Mouse (Mus musculus) C2C12 (cell line): Measurements from ENCODE around the gene Gm27029. TPM values are rescaled to one million over a fixed set of nuclear protein-coding genes. Genes with fewer than 3 reads are reported as not detected.

Experiments used
- H3K27me3 ChIP-seq: one replicate; pipeline ENCODE4 v1.6.1; 2011; ENCODE audit not compliant: control insufficient read depth, insufficient read depth, insufficient read length
- H3K36me3 ChIP-seq: one replicate; pipeline ENCODE4 v1.6.1; 2011; ENCODE audit not compliant: control insufficient read depth, insufficient read depth
- H3K4me3 ChIP-seq: one replicate; pipeline ENCODE4 v1.5.1; 2011; ENCODE audit warnings: mild to moderate bottlenecking, control low read depth; ENCODE audit not compliant: poor library complexity, insufficient read depth, severe bottlenecking
- H3K79me2 ChIP-seq: one replicate; pipeline ENCODE4 v1.6.1; 2011; ENCODE audit not compliant: control insufficient read depth, insufficient read depth
- H3K79me3 ChIP-seq: one replicate; pipeline ENCODE4 v1.6.1; 2011; ENCODE audit warnings: low read depth, control low read depth
- H3ac ChIP-seq: one replicate; pipeline ENCODE3; 2011; ENCODE audit warnings: low read depth; ENCODE audit not compliant: control insufficient read depth, insufficient read length
- CEBPB ChIP-seq: IDR thresholded peaks from one replicate; pipeline ENCODE4 v1.6.1; 2011; ENCODE audit warnings: low read depth, mild to moderate bottlenecking, control low read depth, moderate library complexity
- CTCF ChIP-seq: IDR thresholded peaks from one replicate; pipeline ENCODE4 v1.5.1; 2011; ENCODE audit not compliant: control insufficient read depth, insufficient read depth, insufficient read length
- FOSL1 ChIP-seq: IDR thresholded peaks from one replicate; pipeline ENCODE4 v1.8.0; 2011; ENCODE audit warnings: mild to moderate bottlenecking, low read length; ENCODE audit not compliant: poor library complexity, insufficient read depth, severe bottlenecking
- MAX ChIP-seq: IDR thresholded peaks from one replicate; pipeline ENCODE4 v1.6.1; 2011; ENCODE audit warnings: mild to moderate bottlenecking, control low read depth
- MYOD1 ChIP-seq: IDR thresholded peaks from one replicate; pipeline ENCODE4 v1.6.1; 2011; ENCODE audit warnings: low read depth; ENCODE audit not compliant: control insufficient read depth, insufficient read length
- MYOG ChIP-seq: IDR thresholded peaks from one replicate; pipeline ENCODE4 v1.6.1; 2011; ENCODE audit not compliant: control insufficient read depth, insufficient read length; ENCODE audit errors: extremely low read depth
- USF1 ChIP-seq: IDR thresholded peaks from one replicate; pipeline ENCODE4 v1.6.1; 2011; ENCODE audit warnings: low read depth, mild to moderate bottlenecking, control low read depth, moderate library complexity
- polyA plus RNA-seq: library from polyadenylated mRNA; unstranded; fragments of >200 nt; fragmentation: generic; extraction: Trizol; gene quantifications from one replicate; pipeline ENCODE4 v1.2.1, GENCODE M21; 2012; ENCODE audit warnings: missing spikeins

Gene Gm27029
- polyA plus RNA-seq, 1 experiment: 5.2 TPM

- no peak for TF ChIP-seq CEBPB
- no peak for TF ChIP-seq USF1
- no peak for TF ChIP-seq MYOG
- TF ChIP-seq CTCF: no peak
- TF ChIP-seq FOSL1: no peak
- no peak for TF ChIP-seq MAX
- TF ChIP-seq MYOD1: no peak
- H3K27me3 ChIP-seq: no peaks in the 10 kb centered on the region
- H3ac ChIP-seq: no peak overlapping the region
- H3K79me3 ChIP-seq: peaks cover 4% of the 10 kb centered on the region
- peaks cover 68% of the 10 kb centered on the region for H3K36me3 ChIP-seq
- no peak overlapping the region for H3K4me3 ChIP-seq
- peaks cover 7% of the 10 kb centered on the region for H3K79me2 ChIP-seq
Measured at GRCm38 (mm10) chr11:101433396-101433795, 8.8 kb upstream of the Gm27029 start.

GRCm38 (mm10) chr11:101431327-101431726, 6.7 kb upstream of the Gm27029 start:
- H3ac ChIP-seq: no peak overlapping the region
- H3K36me3 ChIP-seq: peaks cover 68% of the 10 kb centered on the region
- no peak overlapping the region for H3K4me3 ChIP-seq
- H3K79me2 ChIP-seq: peaks cover 26% of the 10 kb centered on the region
- TF ChIP-seq MYOD1: no peak
- no peak for TF ChIP-seq CEBPB
- no peak for TF ChIP-seq FOSL1
- no peak for TF ChIP-seq MYOG
- no peak for TF ChIP-seq USF1
- no peak for TF ChIP-seq MAX
- TF ChIP-seq CTCF: no peak
- H3K27me3 ChIP-seq: no peaks in the 10 kb centered on the region
- H3K79me3 ChIP-seq: peaks cover 14% of the 10 kb centered on the region

GRCm38 (mm10) chr11:101426165-101426564, 1.6 kb upstream of the Gm27029 start:
- H3K79me3 ChIP-seq: peaks cover 16% of the 10 kb centered on the region
- H3K36me3 ChIP-seq: peaks cover 22% of the 10 kb centered on the region
- no peaks in the 10 kb centered on the region for H3K27me3 ChIP-seq
- H3K79me2 ChIP-seq: peaks cover 40% of the 10 kb centered on the region
- no peak overlapping the region for H3ac ChIP-seq
- peak overlapping the region; percentile 99 for H3K4me3 ChIP-seq
- TF ChIP-seq CEBPB (no peak), CTCF (no peak), MYOG (no peak), MYOD1 (no peak), FOSL1 (no peak), USF1 (no peak), MAX (no peak)

- peak within 1 kb of the TSS; percentile 75 for H3ac ChIP-seq
- H3K79me3 ChIP-seq: peaks cover 16% of the 10 kb centered on the region
- peaks cover 13% of the 10 kb centered on the region for H3K36me3 ChIP-seq
- H3K27me3 ChIP-seq: no peaks in the 10 kb centered on the region
- H3K4me3 ChIP-seq: peak within 1 kb of the TSS; percentile 99
- H3K79me2 ChIP-seq: peaks cover 40% of the 10 kb centered on the region
- peak; percentile 5 for TF ChIP-seq MAX
- TF ChIP-seq MYOD1: no peak
- TF ChIP-seq CTCF: peak; percentile 17
Measured at GRCm38 (mm10) chr11:101424925-101425813, 573 bp upstream of the Gm27029 start, which contains the start of the genes Rundc1 and Ptges3l. Gene Rundc1, plus strand, starts transcription at chr11:101425085. Gene Ptges3l, minus strand, starts transcription at chr11:101425333.

GRCm38 (mm10) chr11:101420148-101420547, 4.4 kb downstream of the Gm27029 start:
- TF ChIP-seq CTCF: no peak
- TF ChIP-seq MAX: no peak
- no peak for TF ChIP-seq MYOD1
- no peak for TF ChIP-seq USF1
- TF ChIP-seq MYOG: no peak
- TF ChIP-seq CEBPB: no peak
- TF ChIP-seq FOSL1: no peak
- Histone ChIP-seq H3ac (no peak overlapping the region), H3K4me3 (no peak overlapping the region), H3K36me3 (no peaks in the 10 kb centered on the region), H3K79me2 (peaks cover 16% of the 10 kb centered on the region), H3K27me3 (no peaks in the 10 kb centered on the region), H3K79me3 (no peaks in the 10 kb centered on the region)

- Histone ChIP-seq H3K27me3 (no peaks in the 10 kb centered on the region), H3K79me3 (no peaks in the 10 kb centered on the region), H3K4me3 (no peak overlapping the region), H3ac (no peak overlapping the region), H3K36me3 (no peaks in the 10 kb centered on the region), H3K79me2 (peaks cover 14% of the 10 kb centered on the region)
- TF ChIP-seq MYOG (no peak), FOSL1 (no peak), MYOD1 (no peak), CTCF (no peak), MAX (no peak), USF1 (no peak), CEBPB (no peak)
Measured at GRCm38 (mm10) chr11:101419610-101420009, 5.0 kb downstream of the Gm27029 start.
